Mouse (Mus musculus) olfactory bulb, adult 2 months (tissue): ENCODE measurements at regions not wholly inside any gene's neighbourhood (a gene's known extent, or its start where the extent isn't known, plus 50 kb on each side); places are given as distances from the start of the nearest gene placed in this dataset.

Experiments
- H3K27ac ChIP-seq: fragments of 200-500 bp; 2 replicates; pipeline ENCODE4 v1.5.1; 2012; ENCODE audit warnings: low read depth, low read length; ENCODE audit not compliant: insufficient read depth
- H3K4me1 ChIP-seq: fragments of 200-500 bp; 2 replicates; pipeline ENCODE4 v1.6.1; 2012; ENCODE audit warnings: low read length; ENCODE audit not compliant: control insufficient read depth, insufficient read depth
- H3K4me3 ChIP-seq: fragments of 200-500 bp; 2 replicates; pipeline ENCODE4 v1.5.1; 2012; ENCODE audit warnings: mild to moderate bottlenecking, low read depth, low read length, moderate library complexity; ENCODE audit not compliant: insufficient read depth
- CTCF ChIP-seq: fragments of 200-500 bp; IDR thresholded peaks from 2 replicates; pipeline ENCODE4 v1.5.1; 2012; ENCODE audit warnings: low read depth, mild to moderate bottlenecking, low read length, moderate library complexity; ENCODE audit not compliant: insufficient read depth
- POLR2A ChIP-seq: fragments of 200-500 bp; IDR thresholded peaks from 2 replicates; pipeline ENCODE4 v1.6.1; 2012; ENCODE audit warnings: mild to moderate bottlenecking, low read depth, low read length, moderate library complexity; ENCODE audit not compliant: insufficient read depth
- WGBS: fragments of 180-500 bp; shearing (Covaris S2); methylation state at CpG from one replicate; pipeline ENCODE4 v1.1.7; 2018; 5-methylcytosine and 5-hydroxymethylcytosine counted together

- Histone ChIP-seq H3K4me1 (no peaks in the 10 kb centered on the region), H3K4me3 (no peak overlapping the region), H3K27ac (peak overlapping the region; percentile 64)
- 40% methylated on average over 6 of the region's 6 CpGs for WGBS
- TF ChIP-seq POLR2A = no peak
- TF ChIP-seq CTCF = no peak
Measured at GRCm38 (mm10) chr2:8012826-8013225, 503.5 kb upstream of the Celf2 start.

GRCm38 (mm10) chr2:7999444-7999843, 490.1 kb upstream of the Celf2 start:
- peak overlapping the region; percentile 80; the same call in 1 of the 2 replicates for H3K27ac ChIP-seq
- H3K4me3 ChIP-seq = no peak overlapping the region
- WGBS = 36% methylated on average over 2 of the region's 2 CpGs
- TF ChIP-seq CTCF = no peak
- no peak for TF ChIP-seq POLR2A
- no peaks in the 10 kb centered on the region for H3K4me1 ChIP-seq

GRCm38 (mm10) chr2:7974471-7974870, 465.1 kb upstream of the Celf2 start:
- no peak overlapping the region for H3K27ac ChIP-seq
- no peak overlapping the region for H3K4me3 ChIP-seq
- H3K4me1 ChIP-seq = no peaks in the 10 kb centered on the region
- TF ChIP-seq CTCF (no peak), POLR2A (no peak)

- no peak for TF ChIP-seq CTCF
- no peak for TF ChIP-seq POLR2A
- Histone ChIP-seq H3K27ac (no peak overlapping the region), H3K4me1 (no peaks in the 10 kb centered on the region), H3K4me3 (no peak overlapping the region)
Measured at GRCm38 (mm10) chr2:7963456-7963855, 454.1 kb upstream of the Celf2 start.

GRCm38 (mm10) chr2:7954210-7954609, 444.8 kb upstream of the Celf2 start:
- Histone ChIP-seq H3K4me1 (no peaks in the 10 kb centered on the region), H3K4me3 (no peak overlapping the region), H3K27ac (no peak overlapping the region)
- 91% methylated on average over 2 of the region's 2 CpGs for WGBS
- no peak for TF ChIP-seq CTCF
- TF ChIP-seq POLR2A = no peak

GRCm38 (mm10) chr2:7952846-7953245, 443.5 kb upstream of the Celf2 start:
- WGBS = 95% methylated on average over 2 of the region's 2 CpGs
- Histone ChIP-seq H3K4me1 (no peaks in the 10 kb centered on the region), H3K27ac (no peak overlapping the region), H3K4me3 (no peak overlapping the region)
- TF ChIP-seq POLR2A (no peak), CTCF (no peak)

- no peak for TF ChIP-seq CTCF
- H3K4me3 ChIP-seq = no peak overlapping the region
- no peak overlapping the region for H3K27ac ChIP-seq
- H3K4me1 ChIP-seq = no peaks in the 10 kb centered on the region
- 74% methylated on average over 2 of the region's 2 CpGs for WGBS
Measured at GRCm38 (mm10) chr2:7944946-7945345, 435.6 kb upstream of the Celf2 start.

- WGBS = 90% methylated on average over 6 of the region's 6 CpGs
Measured at GRCm38 (mm10) chr2:7933617-7934016, 424.3 kb upstream of the Celf2 start.

GRCm38 (mm10) chr2:7906271-7906670, 396.9 kb upstream of the Celf2 start:
- Histone ChIP-seq H3K4me3 (no peak overlapping the region), H3K4me1 (no peaks in the 10 kb centered on the region), H3K27ac (no peak overlapping the region)
- 24% methylated on average over 1 of the region's 1 CpGs for WGBS
- TF ChIP-seq CTCF (no peak), POLR2A (no peak)

More at GRCm38 (mm10) chr2:7933617-7934016, 424.3 kb upstream of the Celf2 start:
- no peaks in the 10 kb centered on the region for H3K4me1 ChIP-seq
- TF ChIP-seq CTCF (no peak), POLR2A (no peak)
- H3K27ac ChIP-seq = no peak overlapping the region
- no peak overlapping the region for H3K4me3 ChIP-seq

- no peak overlapping the region for H3K27ac ChIP-seq
- H3K4me3 ChIP-seq = no peak overlapping the region
- 83% methylated on average over 3 of the region's 3 CpGs for WGBS
- H3K4me1 ChIP-seq = no peaks in the 10 kb centered on the region
- TF ChIP-seq CTCF (no peak), POLR2A (no peak)
Measured at GRCm38 (mm10) chr2:7893787-7894186, 384.4 kb upstream of the Celf2 start.
